Mouse (Mus musculus): ENCODE data around the gene Ptprd.

DNA sequence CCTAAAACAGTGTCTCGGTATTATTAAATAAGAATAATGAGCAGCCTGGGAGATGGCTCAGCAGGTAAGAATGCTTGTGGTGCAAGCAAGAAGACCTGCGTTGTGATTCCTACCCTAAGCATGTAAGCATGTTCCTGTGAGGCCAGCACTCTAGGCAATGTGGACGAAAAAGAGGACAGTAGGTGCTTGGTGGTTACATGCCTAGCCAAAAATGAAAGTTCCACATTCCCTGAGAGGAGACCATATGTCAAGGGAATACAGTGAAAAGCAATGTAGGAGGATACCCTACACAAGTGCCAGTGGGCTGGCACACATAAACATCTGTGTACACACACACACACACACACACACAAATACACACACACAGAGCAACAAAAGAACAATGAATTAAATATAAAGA lies 2028.7 kb downstream of the Ptprd start:
- no peak for TF ChIP-seq FLI1 (IDR thresholded peaks at IDR 0.05; ENCODE audit: low read length)
- TF ChIP-seq GATA1 (IDR thresholded peaks at IDR 0.05; ENCODE audit: borderline replicate concordance, low read length), result no peak
